Mouse (Mus musculus) erythroblast, adult 5-6 weeks (primary cell): ENCODE measurements at regions not wholly inside any gene's neighbourhood (a gene's known extent, or its start where the extent isn't known, plus 50 kb on each side); places are given as distances from the start of the nearest gene placed in this dataset.
A peak's percentile ranks its signal among the peaks of the same experiment; 100 is the strongest.

Experiments
- ATAC-seq: replicated peaks from 2 replicates; pipeline ENCODE4 v1.8.0; 2016; ENCODE audit warnings: moderate number of reproducible peaks, mild to moderate bottlenecking, moderate TSS enrichment, inconsistent platforms; ENCODE audit not compliant: poor library complexity, low FRiP score, severe bottlenecking

GRCm38 (mm10) chr1:130309746-130310145 lies 113.1 kb downstream of the Cd55b start:
- ATAC-seq, result no peak

GRCm38 (mm10) chr1:130301828-130302386 lies 120.9 kb downstream of the Cd55b start:
- ATAC-seq, result no peak

DNA sequence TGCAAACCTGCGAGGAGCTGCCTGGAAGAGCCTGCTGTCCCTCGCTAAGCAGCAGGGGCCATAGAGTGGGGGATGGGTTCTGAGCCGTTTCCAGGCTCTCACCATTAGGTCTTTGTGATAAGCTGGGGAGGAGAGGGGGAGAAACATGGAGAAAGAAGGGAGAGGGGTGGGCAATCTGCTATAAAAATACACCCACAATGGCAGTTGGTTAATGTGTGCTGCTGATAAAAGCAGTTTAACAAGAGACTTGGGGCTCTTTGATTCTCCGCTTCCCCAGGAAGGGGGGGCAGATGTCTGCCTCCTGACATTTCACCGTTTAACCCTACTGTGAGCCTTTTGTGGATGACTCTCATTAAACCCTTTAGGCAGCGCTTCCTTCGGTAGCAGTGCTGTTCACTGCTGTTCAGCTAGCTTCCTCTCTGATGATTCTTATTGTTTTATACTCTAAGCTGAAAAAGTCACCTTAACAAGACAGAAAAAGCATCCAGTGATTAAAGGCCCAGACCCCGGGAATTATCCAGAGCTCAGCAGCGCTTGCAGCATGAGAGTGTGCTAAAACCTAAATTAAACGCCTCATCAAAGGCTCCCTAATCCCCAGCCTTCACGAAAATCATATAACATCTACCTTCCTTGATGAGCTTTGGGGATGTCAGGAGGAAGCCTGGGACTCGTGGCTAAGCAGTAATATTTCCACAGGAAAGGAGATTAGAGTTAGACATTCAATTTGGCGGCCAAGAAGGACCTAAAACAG lies 122.6 kb downstream of the Cd55b start:
- peak; percentile 39; the same call in 1 of the 2 replicates for ATAC-seq

DNA sequence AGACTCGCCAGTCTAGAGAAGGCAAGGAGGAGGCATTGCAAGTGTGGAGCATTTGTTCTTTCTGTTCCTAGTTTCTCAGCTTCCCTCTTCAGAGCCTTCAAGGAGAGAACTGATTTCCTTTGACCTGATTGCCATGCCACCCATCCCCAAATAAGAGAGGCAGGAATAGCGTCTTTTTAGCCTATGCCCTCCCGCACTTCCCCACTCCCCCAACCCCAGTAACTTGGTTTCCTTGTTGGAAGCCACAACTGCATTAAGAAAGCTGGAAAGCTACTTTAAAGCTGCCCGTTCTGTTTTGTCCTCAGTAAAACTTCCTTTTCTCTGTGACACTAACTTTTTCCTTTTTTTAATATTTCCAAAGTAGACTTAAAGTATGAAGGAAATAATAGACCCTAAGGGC lies 123.2 kb downstream of the Cd55b start:
- ATAC-seq, result no peak

GRCm38 (mm10) chr1:130299069-130299468 lies 123.7 kb downstream of the Cd55b start:
- no peak; the same call in 1 of the 2 replicates for ATAC-seq

DNA sequence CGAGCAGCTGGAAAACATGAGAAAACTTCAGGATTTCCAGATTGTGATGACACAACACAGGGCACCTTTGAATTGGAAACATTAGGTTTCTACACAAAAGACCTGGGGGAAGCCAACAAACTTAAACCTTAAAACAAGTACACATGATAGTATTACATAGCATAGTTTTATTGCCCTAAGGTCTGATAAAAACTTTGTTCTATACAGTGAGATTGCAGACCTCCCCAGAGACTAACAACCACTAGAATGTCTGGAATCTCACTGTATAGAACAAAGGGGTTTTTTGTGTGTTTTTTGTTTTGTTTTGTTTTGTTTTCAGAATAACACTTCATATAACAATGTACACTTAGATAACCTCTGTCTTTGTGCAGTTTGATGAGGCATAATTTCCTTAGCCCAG lies 124.2 kb downstream of the Cd55b start:
- no peak for ATAC-seq

DNA sequence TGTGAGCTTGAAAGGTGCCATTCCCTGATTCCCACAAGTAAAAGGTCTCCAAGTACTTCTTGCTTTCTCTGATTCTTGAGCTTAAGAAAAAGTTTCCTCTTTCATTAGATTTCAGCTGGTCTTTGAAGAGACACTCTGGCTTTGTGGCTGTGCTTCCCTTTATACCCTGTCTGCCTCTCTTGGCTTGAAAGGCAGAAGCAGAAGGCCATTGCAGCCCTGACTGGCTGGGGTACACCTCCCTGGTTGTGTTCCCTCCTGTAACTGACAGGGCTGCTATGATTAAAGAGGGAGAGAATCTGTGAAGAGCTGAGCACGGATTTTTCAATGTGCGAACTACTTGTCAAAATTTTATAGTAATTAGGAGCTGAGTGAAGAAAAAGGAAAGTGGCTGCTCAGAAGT lies 125.3 kb downstream of the Cd55b start:
- ATAC-seq, result no peak

DNA sequence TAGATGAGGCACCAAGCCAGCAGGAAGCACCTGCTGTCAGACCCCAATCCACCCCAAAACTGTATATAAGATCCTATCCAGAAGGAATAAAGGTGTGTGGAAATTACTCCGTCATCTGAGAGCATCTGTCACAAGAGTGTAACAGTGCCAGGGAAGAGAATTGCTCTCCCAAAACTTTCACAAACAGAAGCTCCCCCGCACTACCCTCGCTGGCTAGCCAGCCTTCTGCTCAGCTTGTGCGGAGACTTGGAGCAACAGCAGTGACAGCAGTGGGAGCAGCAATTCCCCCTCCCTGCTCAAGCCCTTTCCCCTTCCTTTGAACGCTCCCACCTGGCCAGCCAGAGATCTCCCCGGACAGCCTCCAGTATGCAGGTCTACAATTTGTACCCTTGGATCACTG lies 136.9 kb downstream of the Cd55b start:
- ATAC-seq, result no peak

GRCm38 (mm10) chr1:130282153-130282552 lies 140.7 kb downstream of the Cd55b start:
- ATAC-seq, result no peak

DNA sequence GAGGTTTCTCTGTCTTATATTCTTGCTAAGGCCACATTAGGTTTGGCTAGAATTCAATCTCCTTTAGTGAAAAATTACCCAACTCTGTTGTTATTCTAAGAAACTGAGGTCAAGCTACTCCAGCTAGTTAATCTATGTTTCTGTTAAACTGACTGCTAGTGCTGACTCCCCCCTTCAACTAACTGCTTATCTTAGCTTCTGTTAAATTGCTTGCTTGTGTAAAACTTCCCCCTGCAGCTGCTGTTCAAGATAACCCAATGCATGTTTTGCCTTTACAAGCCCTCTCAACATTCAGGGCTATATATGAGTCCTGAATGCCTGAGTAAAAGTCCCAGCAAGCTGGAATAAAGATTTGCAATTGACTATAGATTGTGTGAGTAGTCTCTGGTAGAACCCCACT lies 143.6 kb downstream of the Cd55b start:
- no peak for ATAC-seq

GRCm38 (mm10) chr1:130278000-130278536 lies 144.7 kb downstream of the Cd55b start:
- ATAC-seq, result no peak

DNA sequence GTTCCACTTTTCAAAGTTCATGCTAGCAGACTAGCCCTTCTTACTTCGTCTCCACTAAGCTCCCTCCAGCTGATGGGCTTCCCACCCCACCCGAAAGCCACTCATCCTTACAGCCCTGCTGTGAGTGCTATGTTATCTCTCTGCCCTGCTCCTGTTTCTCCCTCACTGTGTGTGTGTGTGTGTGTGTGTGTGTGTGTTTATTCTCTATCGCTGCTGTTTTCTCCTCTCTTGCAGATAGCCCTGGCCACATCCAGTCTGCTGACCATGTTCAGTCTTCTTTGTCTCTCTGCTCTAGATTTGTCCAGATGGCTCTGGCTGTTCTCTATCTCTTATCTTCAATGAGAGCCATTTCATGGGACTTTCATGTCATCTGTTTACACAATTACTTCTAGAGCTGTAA lies 145.9 kb downstream of the Cd55b start:
- no peak; the same call in 1 of the 2 replicates for ATAC-seq

DNA sequence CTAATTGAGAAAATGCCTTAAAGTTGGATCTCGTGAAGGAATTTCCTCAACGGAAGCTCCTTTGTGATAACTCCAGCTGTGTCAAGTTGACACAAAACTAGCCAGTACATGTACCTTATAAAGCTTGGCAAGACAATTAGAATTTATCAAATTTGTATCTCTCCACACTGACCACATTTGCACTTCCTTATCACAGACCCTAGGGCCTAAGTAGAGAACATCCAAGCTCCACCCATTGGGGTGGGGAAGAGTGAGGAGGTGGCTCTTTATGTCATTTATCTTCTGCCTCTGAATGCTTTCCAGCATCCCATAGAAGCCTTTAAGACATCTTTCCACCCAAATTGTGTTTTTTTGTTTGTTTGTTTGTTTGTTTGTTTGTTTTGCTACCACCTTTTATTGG lies 146.8 kb downstream of the Cd55b start:
- no peak for ATAC-seq

DNA sequence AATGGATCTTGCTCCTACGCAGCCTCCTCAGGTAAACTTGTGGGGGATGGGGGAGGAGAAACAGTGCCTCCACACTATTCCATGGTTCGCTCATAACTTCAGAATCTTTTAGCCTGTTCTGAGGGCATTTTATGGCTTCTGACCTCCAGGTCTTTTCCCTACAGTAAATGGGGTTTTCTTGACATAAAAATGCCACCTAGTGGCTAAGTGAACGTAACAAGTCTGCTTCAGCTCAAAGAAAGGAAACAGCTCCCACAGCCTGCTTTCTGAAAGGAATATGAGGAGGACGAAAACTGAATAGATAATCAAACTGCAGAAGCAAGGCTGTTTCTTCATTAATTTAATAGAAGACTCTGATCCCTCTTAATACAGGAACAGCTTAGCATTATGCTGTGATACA lies 148.3 kb downstream of the Cd55b start:
- ATAC-seq, result no peak

DNA sequence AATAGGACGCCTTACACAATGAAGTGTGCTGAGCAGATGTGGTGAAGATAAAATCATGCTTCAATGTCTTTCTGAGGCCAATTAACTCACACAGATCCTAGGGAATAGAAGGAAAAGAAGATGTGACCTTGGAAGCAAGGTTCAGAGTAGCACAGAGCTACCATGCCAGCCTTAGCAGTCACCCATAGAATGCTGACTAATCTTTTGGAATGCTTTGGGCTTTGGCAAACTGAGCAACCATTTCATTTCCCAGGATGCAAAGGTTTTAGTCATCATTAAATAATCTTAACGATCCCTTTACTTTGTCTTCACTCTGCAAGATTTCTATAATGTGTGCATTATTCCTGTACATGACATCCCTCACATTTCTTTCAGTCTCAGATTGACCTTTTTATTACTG lies 152.4 kb downstream of the Cd55b start:
- no peak for ATAC-seq
